Mouse (Mus musculus) heart, postnatal 0 days (tissue): Measurements from ENCODE around the gene Olfr738. TPM values are rescaled to one million over a fixed set of nuclear protein-coding genes. Genes with fewer than 3 reads are reported as not detected.

Source experiments
- ATAC-seq: fragments of 200-750 bp; cut with Nextera tagmentation; 2 replicates; pipeline ENCODE4 v1.8.0; 2017; ENCODE audit warnings: low read depth, moderate number of reproducible peaks, moderate library complexity; ENCODE audit not compliant: insufficient read depth
- DNase-seq: peaks from one replicate; pipeline ENCODE4 v3.0.0-alpha.2; 2016; ENCODE audit warnings: low spot score
- H3K27ac ChIP-seq: fragments of 300-500 bp; sonication (generic); 2 replicates; pipeline ENCODE4 v1.5.1; 2014; ENCODE audit warnings: low read depth, mild to moderate bottlenecking
- H3K27me3 ChIP-seq: fragments of 300-500 bp; sonication (generic); 2 replicates; pipeline ENCODE4 v1.6.1; 2014; ENCODE audit warnings: low read length, mixed read lengths; ENCODE audit not compliant: control insufficient read depth, insufficient read depth
- H3K36me3 ChIP-seq: fragments of 300-500 bp; sonication (generic); replicated peaks from 2 replicates; pipeline ENCODE4 v1.6.1; 2014; ENCODE audit warnings: low read length, mixed read lengths; ENCODE audit not compliant: control insufficient read depth, insufficient read depth
- H3K4me1 ChIP-seq: fragments of 300-500 bp; sonication (generic); 2 replicates; pipeline ENCODE4 v1.6.1; 2014; ENCODE audit warnings: antibody characterized with exemption; ENCODE audit not compliant: control insufficient read depth, insufficient read depth
- H3K4me2 ChIP-seq: fragments of 300-500 bp; sonication (generic); 2 replicates; pipeline ENCODE4 v1.6.1; 2014; ENCODE audit warnings: low read depth, mild to moderate bottlenecking, low read length, moderate library complexity
- H3K4me3 ChIP-seq: fragments of 300-500 bp; sonication (generic); 2 replicates; pipeline ENCODE4 v1.5.1; 2014; ENCODE audit warnings: low read depth, low read length
- H3K9ac ChIP-seq: fragments of 300-500 bp; sonication (generic); replicated peaks from 2 replicates; pipeline ENCODE4 v1.6.1; 2014; ENCODE audit warnings: low read depth, low read length, mixed read lengths
- H3K9me3 ChIP-seq: fragments of 300-500 bp; sonication (generic); replicated peaks from 2 replicates; pipeline ENCODE4 v1.6.1; 2016; ENCODE audit warnings: low read length; ENCODE audit not compliant: control insufficient read depth
- CTCF ChIP-seq: IDR thresholded peaks from 2 replicates; pipeline ENCODE4 v1.5.1; 2016; ENCODE audit warnings: antibody characterized with exemption, control low read depth, low read depth
- EP300 ChIP-seq: IDR thresholded peaks from 2 replicates; pipeline ENCODE4 v1.6.1; 2016; ENCODE audit warnings: antibody characterized with exemption, low read depth
- whole genome bisulfite sequencing: fragments of 180-500 bp; shearing (Covaris S2); extraction: QIAGEN DNeasy Blood & Tissue Kit; methylation state at CpG from one replicate; pipeline ENCODE4 v1.1.7; 2014; 5-methylcytosine and 5-hydroxymethylcytosine counted together
- polyA plus RNA-seq: library from polyadenylated mRNA; unstranded; fragments of >200 nt; fragmentation: Nextera tagmentation; extraction: Ambion mirVana; gene quantifications from 2 replicates; pipeline ENCODE4 v1.2.1, GENCODE M21; 2015
- total RNA-seq: library from RNA; depleted of rRNA; stranded (reverse); fragments of >200 nt; gene quantifications from 2 replicates; pipeline ENCODE4 v1.2.3, GENCODE M21; 2014; ENCODE audit warnings: low replicate concordance; rRNA removed

Olfr738 gene
- total RNA-seq = not detected in 2 replicates
- polyA plus RNA-seq = not detected in 2 replicates

- 79% methylated on average over 1 of the region's 1 CpGs for WGBS
- Histone ChIP-seq H3K27me3 (no peaks in the 10 kb centered on the region), H3K4me1 (no peaks in the 10 kb centered on the region), H3K9me3 (no peaks in the 10 kb centered on the region), H3K9ac (no peak within 1 kb of the TSS), H3K4me3 (no peak within 1 kb of the TSS), H3K36me3 (no peaks in the 10 kb centered on the region), H3K27ac (no peak within 1 kb of the TSS), H3K4me2 (no peak within 1 kb of the TSS)
- no peak for ATAC-seq
- TF ChIP-seq CTCF (no peak), EP300 (no peak)
- no peak for DNase-seq
These were observed at the start of gene Olfr738 for GRCm38 (mm10) chr14:50407268-50407667. Gene Olfr738 (plus strand): TSS chr14:50407568.

- Histone ChIP-seq H3K4me1 (no peaks in the 10 kb centered on the region), H3K9ac (no peak within 1 kb of the TSS), H3K4me2 (no peak within 1 kb of the TSS), H3K27ac (no peak within 1 kb of the TSS), H3K4me3 (no peak within 1 kb of the TSS), H3K36me3 (no peaks in the 10 kb centered on the region), H3K27me3 (no peaks in the 10 kb centered on the region), H3K9me3 (no peaks in the 10 kb centered on the region)
- ATAC-seq = no peak
- TF ChIP-seq CTCF = no peak
- no peak for TF ChIP-seq EP300
- 64% methylated on average over 2 of the region's 2 CpGs for WGBS
- no peak for DNase-seq
These were observed 49.8 kb upstream of the Olfr738 start, which contains the start of gene Tlr11 for GRCm38 (mm10) chr14:50357593-50357992. Gene Tlr11 (plus strand): TSS chr14:50357914.

- no peak for DNase-seq
- TF ChIP-seq EP300 (no peak), CTCF (no peak)
- no peak for ATAC-seq
- no peaks in the 10 kb centered on the region for H3K4me1 ChIP-seq
- no peaks in the 10 kb centered on the region for H3K27me3 ChIP-seq
- H3K36me3 ChIP-seq = no peaks in the 10 kb centered on the region
- H3K9ac ChIP-seq = no peak overlapping the region
- H3K4me2 ChIP-seq = no peak overlapping the region
- no peak overlapping the region for H3K27ac ChIP-seq
- 65% methylated on average over 3 of the region's 3 CpGs for WGBS
- no peaks in the 10 kb centered on the region for H3K9me3 ChIP-seq
- H3K4me3 ChIP-seq = no peak overlapping the region
These were observed 46.9 kb upstream of the Olfr738 start for GRCm38 (mm10) chr14:50360480-50360879.

GRCm38 (mm10) chr14:50363561-50363960 is 43.8 kb upstream of the Olfr738 start:
- no peaks in the 10 kb centered on the region for H3K9me3 ChIP-seq
- H3K9ac ChIP-seq = no peak overlapping the region
- no peaks in the 10 kb centered on the region for H3K4me1 ChIP-seq
- no peak overlapping the region for H3K27ac ChIP-seq
- H3K4me3 ChIP-seq = no peak overlapping the region
- DNase-seq (no peak), ATAC-seq (no peak)
- no peaks in the 10 kb centered on the region for H3K27me3 ChIP-seq
- WGBS = 81% methylated on average over 2 of the region's 2 CpGs
- no peak for TF ChIP-seq CTCF
- no peak for TF ChIP-seq EP300
- no peak overlapping the region for H3K4me2 ChIP-seq
- no peaks in the 10 kb centered on the region for H3K36me3 ChIP-seq

GRCm38 (mm10) chr14:50380863-50381262 is 26.5 kb upstream of the Olfr738 start, which contains the start of gene Olfr736:
Gene Olfr736 (plus strand): TSS chr14:50381163.
- DNase-seq (no peak), ATAC-seq (no peak)
- no peaks in the 10 kb centered on the region for H3K36me3 ChIP-seq
- no peak within 1 kb of the TSS for H3K4me2 ChIP-seq
- H3K27ac ChIP-seq = no peak within 1 kb of the TSS
- TF ChIP-seq CTCF = no peak
- TF ChIP-seq EP300 = no peak
- 71% methylated on average over 2 of the region's 2 CpGs for WGBS
- H3K4me1 ChIP-seq = no peaks in the 10 kb centered on the region
- no peaks in the 10 kb centered on the region for H3K9me3 ChIP-seq
- H3K27me3 ChIP-seq = no peaks in the 10 kb centered on the region
- no peak within 1 kb of the TSS for H3K9ac ChIP-seq
- H3K4me3 ChIP-seq = no peak within 1 kb of the TSS

- ATAC-seq (no peak), DNase-seq (no peak)
- no peaks in the 10 kb centered on the region for H3K27me3 ChIP-seq
- 55% methylated on average over 2 of the region's 2 CpGs for WGBS
- H3K9ac ChIP-seq = no peak within 1 kb of the TSS
- no peaks in the 10 kb centered on the region for H3K9me3 ChIP-seq
- H3K4me2 ChIP-seq = no peak within 1 kb of the TSS
- H3K27ac ChIP-seq = no peak within 1 kb of the TSS
- H3K4me1 ChIP-seq = no peaks in the 10 kb centered on the region
- H3K36me3 ChIP-seq = no peaks in the 10 kb centered on the region
- TF ChIP-seq EP300 = no peak
- TF ChIP-seq CTCF = no peak
- no peak within 1 kb of the TSS for H3K4me3 ChIP-seq
These were observed 11.0 kb downstream of the Olfr738 start, which contains the start of gene Olfr739 for GRCm38 (mm10) chr14:50418326-50418725. Gene Olfr739 (plus strand): TSS chr14:50418626.
